Mouse (Mus musculus): ENCODE measurements around the gene Thra.

DNA sequence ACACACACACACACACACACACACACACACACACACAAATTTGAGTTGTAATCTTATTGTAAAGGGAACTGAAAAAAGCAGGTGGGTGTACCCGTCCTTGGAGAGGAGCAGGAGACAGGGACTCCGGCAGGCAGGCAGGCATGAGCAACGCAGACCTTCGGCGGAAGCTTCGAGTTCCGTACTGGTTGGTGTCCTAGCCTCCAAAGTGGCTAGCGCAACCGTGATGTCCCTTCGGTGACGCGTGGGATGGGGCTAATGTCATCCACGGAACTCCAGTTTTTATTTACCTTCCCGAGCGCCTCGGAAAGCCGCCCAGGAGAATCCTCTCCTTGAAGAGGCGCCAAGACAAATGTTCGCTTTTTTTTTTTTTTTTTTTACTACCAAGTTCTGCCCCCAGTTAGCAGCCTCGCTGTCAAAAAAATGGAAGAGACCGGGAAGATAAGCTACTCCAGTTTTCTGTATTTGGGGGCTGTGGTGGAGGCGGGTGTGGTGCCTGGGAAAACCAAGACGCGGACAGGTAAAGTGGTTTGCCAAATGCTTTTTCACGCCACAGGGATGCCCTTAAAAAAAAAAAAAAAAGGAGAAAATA, 48.9 kb downstream of the Thra start:
- TF ChIP-seq EP300 (IDR thresholded peaks at IDR 0.05; ENCODE audit: low read depth) (no peak), CTCF (IDR thresholded peaks at IDR 0.05; ENCODE audit: low read depth) (no peak)

Data from liver, postnatal 0 days (tissue).